Mouse (Mus musculus) c-Kit-positive CD71-positive TER-119-positive erythroid progenitor cells, embryonic 14.5 days (primary cell): Measurements from ENCODE around the gene Clint1.
"Not testable (repeated sequence)": the region's sequence is repeated elsewhere in the genome, so short reads cannot be mapped to it uniquely, and the experiment has no call there.

Experiments
- DNase-seq: peaks from one replicate; pipeline ENCODE4 v3.0.0-alpha.2; 2013; ENCODE audit warnings: low spot score

The Clint1 gene

DNA sequence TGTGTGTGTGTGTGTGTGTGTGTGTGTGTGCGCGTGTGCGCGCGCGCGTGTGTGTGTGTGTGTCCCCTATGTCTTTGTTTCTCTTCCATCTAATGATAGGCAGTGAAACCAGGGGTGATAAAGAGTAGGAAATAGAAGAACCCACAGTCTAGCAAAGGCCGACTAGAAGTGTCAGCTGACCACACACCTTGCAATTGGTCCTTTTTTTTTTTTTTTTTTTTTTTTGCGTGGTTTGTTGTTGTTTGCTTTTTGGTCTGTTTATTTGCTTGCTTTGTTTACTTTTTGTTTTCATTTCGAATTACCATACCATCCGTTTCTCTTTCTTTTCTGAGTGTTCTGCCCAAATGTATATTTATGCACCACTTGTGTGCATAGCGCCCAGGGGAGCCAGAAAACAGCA, 3.6 kb upstream of the Clint1 start:
- no peak for DNase-seq

DNA sequence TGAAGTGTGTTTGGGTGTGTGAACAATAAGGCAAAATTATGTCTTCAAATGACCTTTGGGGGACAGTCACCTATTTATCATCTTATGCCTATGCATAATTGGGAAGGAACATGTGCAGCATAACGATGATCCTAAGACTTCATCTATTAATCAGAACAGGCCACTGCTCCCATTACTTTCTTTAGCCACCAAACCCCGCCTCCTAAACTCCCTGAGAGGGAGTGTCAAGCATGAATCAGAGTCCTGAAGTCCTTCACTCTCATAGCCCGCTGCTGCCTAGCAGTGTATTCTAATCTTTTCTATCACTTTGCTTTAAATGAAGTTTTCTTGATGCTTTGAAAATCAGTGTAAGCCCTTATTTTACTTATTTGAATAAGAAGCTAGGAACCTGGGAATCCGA, 2.6 kb upstream of the Clint1 start:
- no peak for DNase-seq

- DNase-seq = no peak
Measured at GRCm38 (mm10) chr11:45849859-45850258, 2.0 kb upstream of the Clint1 start.

DNA sequence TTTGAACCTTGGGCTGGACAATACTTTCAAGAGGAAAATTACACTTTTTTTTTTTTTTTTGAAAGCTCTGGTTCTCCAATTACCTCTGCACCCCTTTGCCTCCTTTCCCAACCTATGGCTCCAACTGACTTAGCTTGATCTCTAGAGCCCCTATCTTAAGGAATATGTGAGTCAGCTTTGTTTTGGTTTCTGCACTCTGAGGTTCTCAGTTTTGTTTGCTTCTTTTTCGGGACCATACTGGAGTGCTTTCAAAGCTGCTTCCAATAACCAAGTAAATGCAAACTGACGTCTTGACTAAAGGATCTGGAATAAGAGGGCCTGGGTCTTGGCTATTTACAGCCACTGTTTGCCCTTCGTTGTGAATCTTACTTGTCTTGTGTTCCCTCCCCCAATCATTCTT, 1.5 kb upstream of the Clint1 start:
- no peak for DNase-seq

- DNase-seq = peak; percentile 45
Measured at GRCm38 (mm10) chr11:45852124-45852994, 508 bp downstream of the Clint1 start.

GRCm38 (mm10) chr11:45852995-45853317, 1.1 kb downstream of the Clint1 start:
- no peak for DNase-seq

DNA sequence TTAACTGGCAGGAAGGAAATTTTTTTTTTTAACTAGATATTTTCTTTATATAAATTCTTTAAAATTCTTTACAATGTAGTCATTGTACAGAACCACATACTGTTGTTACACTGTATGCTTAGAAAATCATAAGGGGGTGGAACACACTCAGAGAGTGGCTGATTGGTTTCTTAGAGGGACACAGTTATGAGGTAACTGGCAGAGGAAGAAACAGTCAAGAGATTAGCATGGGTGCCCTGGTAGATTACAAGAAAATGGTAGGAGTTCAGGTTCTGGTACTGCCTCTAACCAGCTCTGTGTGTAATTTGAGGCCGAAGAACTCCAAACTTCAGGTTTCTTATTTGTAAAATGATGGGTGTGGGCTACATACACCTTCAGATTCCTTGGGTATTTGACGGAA, 2.1 kb downstream of the Clint1 start:
- DNase-seq = peak; percentile 55

DNA sequence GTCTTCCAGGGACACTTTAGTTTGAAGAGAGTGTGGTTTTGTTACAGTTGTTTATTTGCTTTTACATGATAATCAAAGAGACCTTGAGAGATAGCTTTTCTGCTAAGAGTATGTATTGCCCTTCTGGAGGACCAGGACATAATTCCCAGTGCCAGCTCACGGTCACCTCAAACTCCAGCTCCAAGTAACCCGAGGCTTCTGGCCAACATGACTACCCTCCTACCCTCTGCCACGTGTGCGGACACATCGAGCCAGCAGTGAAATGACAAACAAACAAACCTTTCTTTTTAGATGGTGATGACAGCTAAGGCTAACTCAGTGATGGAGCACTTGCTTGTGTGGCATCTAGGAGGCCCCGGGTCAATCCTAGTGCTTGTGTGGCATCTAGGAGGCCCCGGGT, 2.5 kb downstream of the Clint1 start:
- no peak for DNase-seq

GRCm38 (mm10) chr11:45855407-45856148, 3.7 kb downstream of the Clint1 start:
- DNase-seq = peak; percentile 59

GRCm38 (mm10) chr11:45856149-45856516, 4.3 kb downstream of the Clint1 start:
- DNase-seq = peak; percentile 71

DNA sequence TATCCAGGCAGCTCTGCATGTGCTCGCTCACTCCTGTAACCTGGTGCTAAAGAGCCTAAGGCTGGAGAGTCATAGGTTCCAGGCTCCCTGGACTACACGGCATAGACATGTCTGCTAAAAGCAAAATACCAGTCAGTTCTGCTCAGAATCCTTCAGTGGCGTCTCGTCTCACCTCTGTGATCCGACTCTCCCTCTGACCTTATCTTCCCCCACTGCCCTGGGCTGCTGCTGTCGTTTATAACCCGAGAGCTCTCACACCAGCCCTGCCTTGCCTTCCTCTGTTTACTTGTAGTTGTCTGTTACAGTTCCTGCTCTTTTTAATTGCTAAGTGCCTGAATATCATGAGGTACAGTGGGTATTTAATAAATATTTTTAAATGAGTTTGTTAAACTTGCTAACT, 9.5 kb downstream of the Clint1 start:
- DNase-seq = no peak

DNA sequence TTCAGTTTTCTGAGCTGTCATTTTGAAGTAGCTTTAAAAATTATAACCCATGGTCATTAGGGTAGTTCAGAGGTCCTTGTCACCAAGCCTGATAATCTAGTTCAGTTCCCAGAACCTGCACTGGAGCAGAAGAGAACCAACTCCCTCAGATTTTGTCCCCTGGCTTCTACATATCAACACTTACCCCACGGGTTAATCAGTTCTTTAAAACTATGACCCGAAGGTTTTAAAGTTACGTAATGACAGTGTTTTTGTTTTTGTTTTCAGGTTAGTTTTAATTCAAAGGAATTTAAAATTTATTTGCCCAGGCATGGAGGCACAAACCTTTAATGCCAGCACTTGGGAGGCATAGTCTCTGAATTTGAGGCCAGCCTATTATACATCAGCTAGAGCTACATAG, 12.6 kb downstream of the Clint1 start:
- no peak for DNase-seq

DNA sequence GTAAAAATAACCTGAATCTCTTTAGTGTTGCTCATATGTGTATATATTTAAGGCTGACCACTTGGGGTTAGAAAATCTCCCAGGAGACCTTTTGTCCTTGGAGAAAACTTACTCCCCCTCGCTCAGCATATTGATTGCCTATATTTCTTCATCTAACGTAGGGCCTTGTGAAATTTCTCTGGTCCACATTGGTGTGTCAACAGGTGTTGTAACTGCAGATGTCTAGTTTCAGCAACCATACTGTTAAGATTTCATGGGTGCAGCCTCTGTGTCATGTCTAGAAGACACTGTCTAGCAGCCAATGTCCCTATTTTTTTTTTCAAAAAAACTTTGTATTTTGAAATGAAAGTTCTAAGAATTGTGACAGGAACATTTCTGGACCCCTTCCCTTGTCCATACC, 14.0 kb downstream of the Clint1 start:
- no peak for DNase-seq

GRCm38 (mm10) chr11:45866534-45866933, 14.7 kb downstream of the Clint1 start:
- DNase-seq = no peak

DNA sequence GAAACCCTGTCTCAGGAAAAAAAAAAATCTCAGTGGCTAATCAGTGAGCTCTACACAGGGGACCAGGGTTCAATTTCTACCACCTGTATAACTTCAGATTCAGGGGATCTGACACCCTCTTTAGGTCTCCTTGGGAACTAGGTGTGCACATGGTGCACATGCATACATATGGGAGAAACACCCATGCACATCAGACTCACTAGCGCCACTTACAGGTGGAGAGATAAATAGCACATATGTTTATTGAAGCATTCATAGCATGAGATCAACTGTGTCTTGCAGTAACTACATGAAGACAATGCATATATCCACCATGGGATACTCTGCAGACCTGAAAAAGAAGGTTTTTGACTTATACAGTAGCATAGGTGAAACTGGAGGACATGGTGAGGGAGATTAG, 21.8 kb downstream of the Clint1 start:
- DNase-seq = peak; percentile 55

GRCm38 (mm10) chr11:45874251-45874650, 22.4 kb downstream of the Clint1 start:
- no peak for DNase-seq

GRCm38 (mm10) chr11:45875351-45875935, 23.6 kb downstream of the Clint1 start:
- DNase-seq = no peak

- DNase-seq = no peak
Measured at GRCm38 (mm10) chr11:45876036-45876435, 24.2 kb downstream of the Clint1 start.

- DNase-seq = not testable (repeated sequence)
Measured at GRCm38 (mm10) chr11:45879366-45879765, 27.5 kb downstream of the Clint1 start.

GRCm38 (mm10) chr11:45881026-45881682, 29.3 kb downstream of the Clint1 start:
- peak; percentile 40 for DNase-seq

DNA sequence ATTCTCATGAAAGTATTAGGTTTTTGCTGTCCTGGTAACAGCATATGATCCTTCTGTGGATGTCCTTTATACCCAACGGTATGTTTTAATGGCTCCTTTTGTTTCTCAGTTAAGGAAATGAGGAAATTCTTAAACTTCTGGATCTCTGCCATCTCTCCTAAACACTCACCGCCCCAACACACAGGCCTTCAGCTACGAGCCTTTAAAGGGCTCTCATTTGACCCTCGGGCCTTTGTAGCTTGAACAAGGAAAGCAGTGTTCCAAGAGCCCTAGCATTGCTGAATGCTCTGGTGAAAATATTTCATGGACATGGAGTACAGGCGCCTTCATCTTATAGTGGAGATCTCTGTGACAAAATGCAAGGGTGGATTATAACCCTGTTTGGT, 29.8 kb downstream of the Clint1 start:
- DNase-seq = no peak

- no peak for DNase-seq
Measured at GRCm38 (mm10) chr11:45883270-45883931, 31.6 kb downstream of the Clint1 start.
